Mouse (Mus musculus): ENCODE data around the gene Dll1. TPM values are rescaled to one million over a fixed set of nuclear protein-coding genes. Genes with fewer than 3 reads are reported as not detected.
A peak's percentile ranks its signal among the peaks of the same experiment; 100 is the strongest.

Gene Dll1
- 16.4 and 24.6 TPM in 2 replicates for polyA plus RNA-seq (2014; fragmentation: Nextera tagmentation; extraction: Ambion mirVana)

- H3K27me3 ChIP-seq (ENCODE audit: control insufficient read depth, insufficient read depth, low read length), result peaks cover 44% of the 10 kb centered on the region
- WGBS, result under 1% methylated on average over 36 of the region's 36 CpGs
- peak within 1 kb of the TSS; percentile 64 for H3K4me3 ChIP-seq (ENCODE audit: low read length)
- H3K4me2 ChIP-seq (replicated peaks; ENCODE audit: low read depth, low read length), result peak within 1 kb of the TSS; percentile 97
- peak within 1 kb of the TSS; percentile 63 for H3K9ac ChIP-seq (ENCODE audit: low read depth, low read length)
- peaks cover 32% of the 10 kb centered on the region; the same call in 1 of the 2 replicates for H3K4me1 ChIP-seq (ENCODE audit: control insufficient read depth, insufficient read depth, low read length)
- ATAC-seq (ENCODE audit: low FRiP score, low TSS enrichment), result peak; percentile 5
- H3K27ac ChIP-seq (ENCODE audit: low read depth, low read length), result peak within 1 kb of the TSS; percentile 76; the same call in 1 of the 2 replicates
- H3K36me3 ChIP-seq (ENCODE audit: control insufficient read depth, insufficient read depth, low read length), result no peaks in the 10 kb centered on the region
- no peaks in the 10 kb centered on the region for H3K9me3 ChIP-seq (ENCODE audit: control insufficient read depth, low read length)
These were observed at the start of gene Dll1 for GRCm38 (mm10) chr17:15376494-15377181. Gene Dll1 (minus strand): TSS chr17:15376872.

- H3K9ac ChIP-seq (ENCODE audit: low read depth, low read length), result no peak overlapping the region
- 51% methylated on average over 3 of the region's 3 CpGs for WGBS
- no peak for ATAC-seq (ENCODE audit: low FRiP score, low TSS enrichment)
These were observed 49.3 kb upstream of the Dll1 start for GRCm38 (mm10) chr17:15425931-15426330.

GRCm38 (mm10) chr17:15423080-15423765, 46.6 kb upstream of the Dll1 start:
- Histone ChIP-seq H3K36me3 (ENCODE audit: control insufficient read depth, insufficient read depth, low read length) (peaks cover 76% of the 10 kb centered on the region), H3K27me3 (ENCODE audit: control insufficient read depth, insufficient read depth, low read length) (no peaks in the 10 kb centered on the region), H3K4me2 (replicated peaks; ENCODE audit: low read depth, low read length) (no peak overlapping the region), H3K9ac (ENCODE audit: low read depth, low read length) (no peak overlapping the region), H3K9me3 (ENCODE audit: control insufficient read depth, low read length) (no peaks in the 10 kb centered on the region), H3K4me3 (ENCODE audit: low read length) (no peak overlapping the region), H3K27ac (ENCODE audit: low read depth, low read length) (no peak overlapping the region), H3K4me1 (ENCODE audit: control insufficient read depth, insufficient read depth, low read length) (no peaks in the 10 kb centered on the region)
- no peak for ATAC-seq (ENCODE audit: low FRiP score, low TSS enrichment)
- WGBS, result 47% methylated on average over 8 of the region's 8 CpGs

More at GRCm38 (mm10) chr17:15425931-15426330, 49.3 kb upstream of the Dll1 start:
- Histone ChIP-seq H3K27ac (ENCODE audit: low read depth, low read length) (no peak overlapping the region), H3K9me3 (ENCODE audit: control insufficient read depth, low read length) (no peaks in the 10 kb centered on the region), H3K36me3 (ENCODE audit: control insufficient read depth, insufficient read depth, low read length) (peaks cover 79% of the 10 kb centered on the region), H3K4me2 (replicated peaks; ENCODE audit: low read depth, low read length) (no peak overlapping the region), H3K4me1 (ENCODE audit: control insufficient read depth, insufficient read depth, low read length) (no peaks in the 10 kb centered on the region), H3K27me3 (ENCODE audit: control insufficient read depth, insufficient read depth, low read length) (no peaks in the 10 kb centered on the region), H3K4me3 (ENCODE audit: low read length) (no peak overlapping the region)

GRCm38 (mm10) chr17:15422666-15423065, 46.0 kb upstream of the Dll1 start:
- no peak overlapping the region for H3K4me2 ChIP-seq (replicated peaks; ENCODE audit: low read depth, low read length)
- 92% methylated on average over 9 of the region's 9 CpGs for WGBS
- no peak for ATAC-seq (ENCODE audit: low FRiP score, low TSS enrichment)
- H3K9me3 ChIP-seq (ENCODE audit: control insufficient read depth, low read length), result no peaks in the 10 kb centered on the region
- H3K4me3 ChIP-seq (ENCODE audit: low read length), result no peak overlapping the region
- H3K27me3 ChIP-seq (ENCODE audit: control insufficient read depth, insufficient read depth, low read length), result no peaks in the 10 kb centered on the region
- no peaks in the 10 kb centered on the region for H3K4me1 ChIP-seq (ENCODE audit: control insufficient read depth, insufficient read depth, low read length)
- H3K9ac ChIP-seq (ENCODE audit: low read depth, low read length), result no peak overlapping the region
- H3K36me3 ChIP-seq (ENCODE audit: control insufficient read depth, insufficient read depth, low read length), result peaks cover 76% of the 10 kb centered on the region
- no peak overlapping the region for H3K27ac ChIP-seq (ENCODE audit: low read depth, low read length)

GRCm38 (mm10) chr17:15421446-15421845, 44.8 kb upstream of the Dll1 start:
- H3K9ac ChIP-seq (ENCODE audit: low read depth, low read length), result no peak overlapping the region
- H3K4me2 ChIP-seq (replicated peaks; ENCODE audit: low read depth, low read length), result no peak overlapping the region
- H3K36me3 ChIP-seq (ENCODE audit: control insufficient read depth, insufficient read depth, low read length), result peaks cover 78% of the 10 kb centered on the region
- no peak overlapping the region for H3K4me3 ChIP-seq (ENCODE audit: low read length)
- WGBS, result 96% methylated on average over 6 of the region's 6 CpGs
- no peaks in the 10 kb centered on the region for H3K27me3 ChIP-seq (ENCODE audit: control insufficient read depth, insufficient read depth, low read length)
- H3K4me1 ChIP-seq (ENCODE audit: control insufficient read depth, insufficient read depth, low read length), result no peaks in the 10 kb centered on the region
- H3K9me3 ChIP-seq (ENCODE audit: control insufficient read depth, low read length), result no peaks in the 10 kb centered on the region
- no peak overlapping the region for H3K27ac ChIP-seq (ENCODE audit: low read depth, low read length)
- no peak for ATAC-seq (ENCODE audit: low FRiP score, low TSS enrichment)

- Histone ChIP-seq H3K36me3 (ENCODE audit: control insufficient read depth, insufficient read depth, low read length) (peaks cover 74% of the 10 kb centered on the region), H3K27ac (ENCODE audit: low read depth, low read length) (no peak overlapping the region), H3K4me1 (ENCODE audit: control insufficient read depth, insufficient read depth, low read length) (no peaks in the 10 kb centered on the region), H3K27me3 (ENCODE audit: control insufficient read depth, insufficient read depth, low read length) (no peaks in the 10 kb centered on the region), H3K4me2 (replicated peaks; ENCODE audit: low read depth, low read length) (no peak overlapping the region), H3K9me3 (ENCODE audit: control insufficient read depth, low read length) (no peaks in the 10 kb centered on the region), H3K9ac (ENCODE audit: low read depth, low read length) (no peak overlapping the region), H3K4me3 (ENCODE audit: low read length) (no peak overlapping the region)
- WGBS, result 89% methylated on average over 8 of the region's 8 CpGs
- no peak for ATAC-seq (ENCODE audit: low FRiP score, low TSS enrichment)
These were observed 43.4 kb upstream of the Dll1 start for GRCm38 (mm10) chr17:15420021-15420603.

GRCm38 (mm10) chr17:15419534-15419933, 42.9 kb upstream of the Dll1 start:
- Histone ChIP-seq H3K4me3 (ENCODE audit: low read length) (no peak overlapping the region), H3K9me3 (ENCODE audit: control insufficient read depth, low read length) (no peaks in the 10 kb centered on the region)
- 0 out of 2 replicates have a peak, but pooled peaks have one; percentile 62 for ATAC-seq (ENCODE audit: low FRiP score, low TSS enrichment)

GRCm38 (mm10) chr17:15416596-15417215, 40.0 kb upstream of the Dll1 start:
- no peak for ATAC-seq (ENCODE audit: low FRiP score, low TSS enrichment)
- Histone ChIP-seq H3K36me3 (ENCODE audit: control insufficient read depth, insufficient read depth, low read length) (peaks cover 61% of the 10 kb centered on the region), H3K27me3 (ENCODE audit: control insufficient read depth, insufficient read depth, low read length) (no peaks in the 10 kb centered on the region), H3K4me2 (replicated peaks; ENCODE audit: low read depth, low read length) (no peak overlapping the region), H3K27ac (ENCODE audit: low read depth, low read length) (no peak overlapping the region), H3K4me1 (ENCODE audit: control insufficient read depth, insufficient read depth, low read length) (no peaks in the 10 kb centered on the region), H3K4me3 (ENCODE audit: low read length) (no peak overlapping the region), H3K9ac (ENCODE audit: low read depth, low read length) (no peak overlapping the region), H3K9me3 (ENCODE audit: control insufficient read depth, low read length) (no peaks in the 10 kb centered on the region)
- WGBS, result 94% methylated on average over 12 of the region's 12 CpGs

More at GRCm38 (mm10) chr17:15419534-15419933, 42.9 kb upstream of the Dll1 start:
- WGBS, result 91% methylated on average over 8 of the region's 8 CpGs
- Histone ChIP-seq H3K36me3 (ENCODE audit: control insufficient read depth, insufficient read depth, low read length) (peaks cover 76% of the 10 kb centered on the region), H3K27ac (ENCODE audit: low read depth, low read length) (no peak overlapping the region), H3K9ac (ENCODE audit: low read depth, low read length) (no peak overlapping the region), H3K4me1 (ENCODE audit: control insufficient read depth, insufficient read depth, low read length) (no peaks in the 10 kb centered on the region), H3K27me3 (ENCODE audit: control insufficient read depth, insufficient read depth, low read length) (no peaks in the 10 kb centered on the region), H3K4me2 (replicated peaks; ENCODE audit: low read depth, low read length) (no peak overlapping the region)
